Mouse (Mus musculus): ENCODE measurements around the gene Ncoa4.

DNA sequence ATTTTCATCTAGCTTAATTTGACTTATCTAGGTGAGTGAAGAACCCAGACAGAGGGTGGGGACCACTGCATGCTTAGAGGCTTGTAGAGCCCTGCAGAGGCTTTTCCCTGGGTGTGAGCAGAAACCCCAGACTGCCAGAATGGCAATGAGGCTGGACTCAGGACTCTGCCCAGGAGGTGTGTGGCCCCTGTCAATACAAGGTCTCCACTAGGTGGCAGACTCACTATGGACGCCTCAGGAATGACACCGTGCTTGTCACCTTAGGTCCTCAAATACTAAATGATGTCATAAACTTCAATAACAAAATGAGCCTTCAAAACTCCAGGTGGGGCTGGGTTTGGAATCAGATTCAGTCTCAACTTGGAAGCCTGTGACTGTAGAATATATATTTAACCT, 37.7 kb upstream of the Ncoa4 start:
- peak; percentile 92 for TF ChIP-seq CTCF (IDR thresholded peaks at IDR 0.05; ENCODE audit: low read depth)
- no peak for TF ChIP-seq EP300 (IDR thresholded peaks at IDR 0.05; ENCODE audit: low read depth)
